Mouse (Mus musculus): ENCODE measurements around the gene Igsf21. TPM values are rescaled to one million over a fixed set of nuclear protein-coding genes. Genes with fewer than 3 reads are reported as not detected.

Gene Igsf21
- polyA plus RNA-seq, 1 experiment = not detected

- TF ChIP-seq GATA1 (IDR thresholded peaks at IDR 0.05; ENCODE audit: low read length) = no peak
Observed at GRCm38 (mm10) chr4:140245286-140246179, 1.1 kb downstream of the Igsf21 start.

- TF ChIP-seq GATA1 (IDR thresholded peaks at IDR 0.05; ENCODE audit: low read length) = no peak
Observed at GRCm38 (mm10) chr4:140244835-140245234, 1.7 kb downstream of the Igsf21 start.

GRCm38 (mm10) chr4:140244161-140244813 is 2.3 kb downstream of the Igsf21 start:
- no peak for TF ChIP-seq GATA1 (IDR thresholded peaks at IDR 0.05; ENCODE audit: low read length)

GRCm38 (mm10) chr4:140243231-140243630 is 3.4 kb downstream of the Igsf21 start:
- TF ChIP-seq GATA1 (IDR thresholded peaks at IDR 0.05; ENCODE audit: low read length) = no peak

- TF ChIP-seq GATA1 (IDR thresholded peaks at IDR 0.05; ENCODE audit: low read length) = no peak
Observed at GRCm38 (mm10) chr4:140242291-140242690, 4.3 kb downstream of the Igsf21 start.

GRCm38 (mm10) chr4:140237305-140237741 is 9.3 kb downstream of the Igsf21 start:
- TF ChIP-seq GATA1 (IDR thresholded peaks at IDR 0.05; ENCODE audit: low read length) = no peak

GRCm38 (mm10) chr4:140235361-140236153 is 11.0 kb downstream of the Igsf21 start:
- TF ChIP-seq GATA1 (IDR thresholded peaks at IDR 0.05; ENCODE audit: low read length) = no peak

- no peak for TF ChIP-seq GATA1 (IDR thresholded peaks at IDR 0.05; ENCODE audit: low read length)
Observed at GRCm38 (mm10) chr4:140234412-140235205, 12.0 kb downstream of the Igsf21 start.

GRCm38 (mm10) chr4:140227837-140228236 is 18.7 kb downstream of the Igsf21 start:
- no peak for TF ChIP-seq GATA1 (IDR thresholded peaks at IDR 0.05; ENCODE audit: low read length)

- TF ChIP-seq GATA1 (IDR thresholded peaks at IDR 0.05; ENCODE audit: low read length) = no peak
Observed at GRCm38 (mm10) chr4:140225204-140225603, 21.4 kb downstream of the Igsf21 start.

GRCm38 (mm10) chr4:140224451-140224850 is 22.1 kb downstream of the Igsf21 start:
- TF ChIP-seq GATA1 (IDR thresholded peaks at IDR 0.05; ENCODE audit: low read length) = no peak

GRCm38 (mm10) chr4:140223067-140223466 is 23.5 kb downstream of the Igsf21 start:
- TF ChIP-seq GATA1 (IDR thresholded peaks at IDR 0.05; ENCODE audit: low read length) = no peak

- TF ChIP-seq GATA1 (IDR thresholded peaks at IDR 0.05; ENCODE audit: low read length) = no peak
Observed at GRCm38 (mm10) chr4:140220326-140221093, 26.1 kb downstream of the Igsf21 start.
